Mouse (Mus musculus): Measurements from ENCODE around the gene C130032M10Rik.

Gene C130032M10Rik

DNA sequence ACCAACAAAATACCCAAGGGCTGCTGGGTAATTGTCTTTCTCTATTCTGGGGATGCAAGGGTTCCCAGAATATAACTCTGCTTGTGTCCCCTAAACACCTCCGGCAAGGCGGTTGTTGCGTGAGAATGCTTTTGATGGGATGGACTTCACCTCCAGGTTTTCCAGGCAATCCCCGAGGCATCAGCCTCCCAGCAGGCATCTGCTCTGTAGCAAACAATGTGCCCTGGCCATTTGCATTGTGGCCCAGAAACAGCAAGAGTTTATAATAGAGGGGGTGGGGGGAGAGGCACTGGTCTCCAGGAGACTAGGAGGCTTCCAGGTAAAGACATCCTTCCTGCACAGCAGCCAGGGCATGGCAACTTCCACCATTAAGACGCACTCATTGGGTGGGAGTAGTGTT lies 33.6 kb downstream of the C130032M10Rik start:
- no peak for DNase-seq (ENCODE audit: low read depth)

DNA sequence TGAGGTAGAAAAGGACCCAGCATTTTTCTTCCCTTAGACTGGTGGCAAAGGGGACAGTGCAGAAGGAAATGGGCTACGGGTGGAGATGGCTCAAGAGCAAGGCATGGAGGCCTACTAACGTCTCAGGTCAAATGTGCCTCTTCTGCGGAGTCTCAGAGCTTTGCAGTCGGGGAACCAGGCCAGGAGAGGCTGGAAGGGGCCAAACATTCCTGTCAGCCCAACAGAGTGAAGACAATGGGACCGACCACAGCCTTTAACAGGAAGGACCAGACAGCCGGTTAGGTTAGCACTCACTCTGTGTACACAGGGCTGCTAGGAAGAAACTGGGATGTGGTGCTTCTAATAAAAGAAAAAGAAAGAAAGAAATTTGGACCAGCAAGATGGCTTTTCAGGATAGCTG lies 34.5 kb downstream of the C130032M10Rik start:
- DNase-seq (ENCODE audit: low read depth) = no peak

DNA sequence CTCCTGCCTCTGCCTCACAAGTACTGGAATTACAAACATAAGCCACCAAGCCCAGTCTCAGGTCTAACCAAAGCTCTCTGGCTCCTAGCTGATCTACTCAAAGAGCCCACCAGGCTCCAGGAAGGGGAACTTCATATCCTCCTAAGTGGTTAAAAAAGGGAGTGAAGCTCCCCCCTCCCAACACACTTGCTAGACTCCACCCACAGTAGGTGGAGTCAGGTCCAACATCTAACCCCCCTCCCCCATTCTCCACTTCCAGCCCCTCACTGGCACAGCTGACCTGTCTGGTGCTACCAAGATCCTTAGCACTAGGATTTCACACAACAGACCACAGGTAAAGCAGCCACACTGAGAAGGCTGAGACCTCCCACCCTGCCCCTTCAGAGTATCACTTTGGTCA lies 38.3 kb downstream of the C130032M10Rik start:
- DNase-seq (ENCODE audit: low read depth) = no peak

DNA sequence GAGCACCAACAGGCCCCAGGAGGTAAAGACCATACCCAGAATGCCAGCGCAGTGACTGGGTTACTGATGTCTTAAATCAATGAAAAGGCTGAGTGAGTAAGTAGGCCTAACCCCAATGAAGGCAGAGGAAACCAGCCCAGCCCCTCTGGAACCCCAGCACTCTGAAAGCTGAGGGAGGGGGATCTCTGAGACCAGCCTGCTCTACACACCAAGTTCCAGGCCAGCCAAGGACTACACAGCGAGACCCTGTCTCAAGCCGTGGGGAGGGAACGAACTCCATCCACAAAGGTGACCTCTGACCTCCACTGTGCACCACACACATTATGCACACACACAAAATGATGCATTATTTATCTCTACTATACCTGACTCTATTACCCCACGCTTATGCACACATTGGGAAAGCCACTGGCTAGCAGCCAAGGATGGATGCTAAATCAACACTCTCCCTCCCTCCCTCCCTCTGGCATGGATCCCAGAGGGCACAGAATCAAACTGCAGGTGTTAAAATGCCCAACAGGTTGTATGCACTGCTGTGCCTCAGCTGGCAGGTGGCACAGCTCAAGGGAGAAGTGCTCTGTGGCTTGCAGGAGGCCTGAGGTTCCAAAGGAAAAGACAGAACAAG lies 39.0 kb downstream of the C130032M10Rik start:
- DNase-seq (ENCODE audit: low read depth) = no peak

DNA sequence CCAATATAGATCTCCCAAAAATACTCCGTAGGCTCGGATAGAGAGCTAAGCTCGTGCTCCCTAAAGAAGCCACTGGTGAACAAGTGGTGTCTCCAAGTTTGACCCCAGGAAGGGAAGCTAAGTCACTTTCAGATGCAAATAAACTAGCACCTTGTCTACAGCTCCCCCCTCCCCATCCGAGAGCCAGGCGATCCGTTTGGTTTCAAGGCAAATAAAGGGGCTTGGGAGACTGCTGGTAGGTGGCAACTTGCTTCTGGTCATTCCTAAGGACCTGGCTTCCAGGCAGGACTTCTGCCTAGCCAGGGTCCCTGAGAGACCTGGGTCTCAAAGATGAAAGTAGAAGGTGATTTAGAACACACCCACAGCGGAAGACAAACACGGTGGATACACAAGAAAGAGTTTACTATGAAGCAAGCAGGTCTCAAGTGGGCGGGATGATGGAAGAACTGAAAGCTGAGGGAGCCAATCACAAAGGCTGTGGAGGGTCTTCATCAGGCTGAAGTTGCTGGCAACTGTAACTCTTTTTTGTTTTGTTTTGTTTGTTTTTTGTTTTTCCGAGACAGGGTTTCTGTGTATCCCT lies 40.9 kb downstream of the C130032M10Rik start:
- no peak for DNase-seq (ENCODE audit: low read depth)

DNA sequence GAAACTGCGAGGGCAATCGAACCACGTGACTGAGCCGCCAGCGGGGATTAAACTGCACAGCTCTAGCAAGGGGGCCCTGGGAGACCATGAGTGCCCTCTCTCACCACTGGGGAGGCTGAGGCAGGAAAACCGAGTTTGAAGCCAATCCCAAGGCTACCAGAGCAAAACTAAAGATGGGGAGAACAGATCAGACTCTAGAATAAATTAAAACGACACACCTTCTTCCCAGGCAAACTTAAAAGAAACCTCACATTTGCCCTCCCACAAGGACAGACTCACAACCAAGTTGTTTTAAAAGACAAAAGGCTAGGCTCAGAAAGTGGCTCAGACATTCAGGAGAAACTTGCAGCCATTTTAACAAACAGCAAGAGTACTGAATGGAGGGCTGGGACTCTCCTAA lies 41.6 kb downstream of the C130032M10Rik start:
- no peak for DNase-seq (ENCODE audit: low read depth)

DNA sequence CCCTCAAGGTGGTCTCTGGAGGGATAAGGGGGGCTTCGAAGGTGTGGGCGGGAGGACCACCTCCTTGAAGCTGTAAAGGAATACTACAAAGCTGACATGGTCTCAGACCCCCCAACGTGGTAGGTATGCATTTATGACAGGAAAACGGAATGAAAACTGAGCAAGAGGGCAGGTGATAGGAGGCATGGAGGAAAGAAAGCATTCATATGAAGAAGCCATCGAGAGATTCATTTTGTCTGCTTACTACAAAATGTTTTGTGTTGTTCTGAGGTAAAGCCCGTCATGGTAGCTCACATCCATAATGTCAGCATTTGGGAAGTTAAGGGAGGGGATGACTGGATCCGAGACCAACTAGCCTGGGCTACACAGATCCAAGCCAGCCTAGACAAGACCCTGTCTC lies 44.6 kb downstream of the C130032M10Rik start:
- no peak for DNase-seq (ENCODE audit: low read depth)

DNA sequence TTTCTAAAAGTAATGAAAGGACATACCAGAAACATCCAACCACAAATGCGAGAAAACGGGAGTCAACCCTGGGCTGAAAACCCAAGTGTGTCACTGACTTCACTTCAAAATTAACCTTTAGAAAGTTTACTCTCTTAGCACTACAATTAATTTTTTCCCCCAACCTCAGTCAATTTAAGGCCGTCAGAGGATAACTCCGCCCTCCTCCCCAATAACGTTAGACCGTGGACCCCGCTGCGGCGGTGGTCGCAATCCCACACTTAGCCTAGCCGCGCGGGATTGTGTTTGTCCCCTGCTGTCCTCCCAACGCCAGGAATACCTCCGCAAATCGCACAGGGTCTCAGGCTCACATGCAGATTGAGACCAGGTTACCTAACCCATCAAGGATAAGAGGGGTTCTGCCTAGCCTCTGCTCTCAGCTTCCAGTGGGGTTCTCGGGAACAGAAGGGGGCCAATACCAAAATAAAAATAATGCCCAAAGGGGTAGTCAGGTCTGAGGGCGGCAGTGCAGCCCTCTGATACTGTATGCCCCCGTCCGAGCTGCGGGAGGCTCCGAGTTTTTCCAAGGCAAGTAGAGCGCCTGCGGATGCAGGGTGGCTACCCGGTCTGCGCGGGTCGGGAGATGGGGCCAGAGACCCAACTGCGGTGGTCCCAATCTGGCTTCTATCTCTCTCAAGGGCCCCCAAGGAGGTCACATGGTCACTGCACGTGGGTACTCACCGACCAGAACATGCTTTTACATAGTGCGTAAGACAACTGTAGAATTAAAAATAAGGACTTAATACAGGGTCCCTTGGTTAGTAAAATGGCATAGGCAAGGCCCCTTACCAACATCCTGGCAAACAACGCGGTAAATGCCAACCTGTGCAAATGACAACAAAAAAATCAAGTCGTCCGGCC lies 45.5 kb downstream of the C130032M10Rik start:
- no peak for DNase-seq (ENCODE audit: low read depth)

DNA sequence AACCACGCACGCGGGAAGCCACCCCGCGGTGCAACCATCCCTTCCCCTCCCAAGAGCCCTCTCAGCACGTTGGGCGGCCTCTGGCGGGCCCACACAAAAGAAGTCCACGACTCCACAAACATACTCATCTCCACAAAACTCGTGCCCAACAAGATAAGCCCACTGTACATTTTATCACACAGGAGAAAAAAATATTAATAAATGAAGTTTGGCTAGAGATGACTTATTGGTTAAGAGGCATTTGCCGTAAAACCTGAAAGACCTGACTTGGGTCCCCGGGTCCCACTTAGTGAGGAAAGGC lies 46.1 kb downstream of the C130032M10Rik start:
- DNase-seq (ENCODE audit: low read depth) = no peak

DNA sequence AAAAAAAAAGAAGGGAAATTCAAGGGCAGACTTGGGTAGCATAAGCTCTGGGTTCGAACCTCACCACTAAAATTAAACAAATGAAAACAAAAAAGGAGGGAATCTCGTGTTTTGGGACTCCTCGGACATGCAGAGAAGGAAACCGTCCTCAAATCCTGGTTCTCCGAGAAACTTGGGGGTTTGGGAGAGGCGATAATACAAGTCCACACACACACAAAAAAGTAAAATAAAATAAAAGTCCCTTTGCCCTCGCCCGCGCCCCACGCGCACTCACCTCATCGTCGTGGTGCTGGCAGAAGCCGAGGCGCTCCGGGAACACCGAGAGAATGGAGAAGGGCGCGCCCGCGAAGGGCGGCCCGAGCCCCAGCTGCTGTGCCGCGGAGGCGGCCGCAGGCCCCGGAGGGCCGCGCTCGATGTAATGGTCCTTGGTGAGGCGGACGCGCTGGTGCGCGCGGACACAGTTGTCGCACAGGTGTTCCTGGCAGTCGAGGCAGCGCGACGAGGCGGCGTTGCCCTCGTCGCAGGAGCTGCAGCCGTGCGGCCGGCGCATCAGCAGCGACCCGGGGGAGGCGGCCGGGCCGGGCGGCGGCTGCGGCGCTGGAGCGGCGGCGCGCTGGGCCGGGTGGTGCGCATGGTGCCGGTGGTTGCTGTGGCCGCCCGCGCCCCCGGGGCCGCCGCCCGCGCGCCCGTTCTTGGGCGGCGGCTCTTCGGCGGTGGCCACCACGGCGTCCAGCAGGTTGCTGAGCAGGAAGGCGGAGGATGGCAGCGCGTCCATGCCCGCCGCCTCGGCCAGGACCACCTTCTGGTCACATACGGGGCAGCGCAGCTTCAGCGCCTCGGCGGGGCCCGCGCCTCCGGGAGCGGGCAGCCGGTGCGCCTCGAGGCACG lies 46.8 kb downstream of the C130032M10Rik start:
- DNase-seq (ENCODE audit: low read depth) = peak; percentile 24

DNA sequence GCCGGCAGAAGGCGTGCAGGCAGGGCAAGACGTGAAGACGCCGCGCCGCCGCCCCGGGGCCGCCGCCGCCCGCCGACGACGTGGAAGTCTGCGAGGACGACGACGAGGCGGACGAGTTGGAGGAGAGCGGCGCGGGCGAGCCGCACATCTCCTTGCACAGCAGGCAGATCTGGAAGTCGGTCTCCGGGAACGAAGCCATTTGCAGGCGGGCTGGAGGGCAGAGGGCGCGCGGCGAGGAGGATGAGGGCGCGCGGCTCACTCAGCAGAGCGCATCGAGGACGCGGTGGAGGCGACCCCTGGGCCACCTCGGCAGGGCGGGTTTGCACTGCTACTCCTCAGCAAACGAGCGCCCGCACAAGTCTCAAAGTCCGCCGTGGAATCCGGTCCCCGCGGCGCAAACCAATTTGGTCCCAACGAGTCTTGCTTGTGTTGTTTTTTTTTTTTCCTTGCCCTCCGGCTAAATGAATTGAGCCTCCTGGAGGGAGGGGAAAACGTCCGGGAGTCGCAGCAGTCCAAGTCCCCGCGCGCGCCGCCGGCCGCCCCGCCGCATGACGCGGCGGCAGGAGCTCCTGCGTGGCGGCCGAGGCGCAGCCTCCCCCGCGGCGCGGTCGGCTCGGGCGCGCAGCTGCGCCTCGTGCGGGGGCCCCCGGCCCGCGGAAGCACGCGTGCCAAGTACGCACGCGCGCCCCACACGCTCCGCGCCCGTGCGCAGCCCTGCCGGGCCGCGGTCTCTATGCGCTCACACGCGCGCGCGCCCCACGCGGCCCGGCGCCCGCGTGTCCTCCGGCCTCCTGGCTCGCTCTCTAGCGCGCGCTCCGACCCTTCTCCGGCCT lies 47.6 kb downstream of the C130032M10Rik start:
- peak; percentile 39 for DNase-seq (ENCODE audit: low read depth)

DNA sequence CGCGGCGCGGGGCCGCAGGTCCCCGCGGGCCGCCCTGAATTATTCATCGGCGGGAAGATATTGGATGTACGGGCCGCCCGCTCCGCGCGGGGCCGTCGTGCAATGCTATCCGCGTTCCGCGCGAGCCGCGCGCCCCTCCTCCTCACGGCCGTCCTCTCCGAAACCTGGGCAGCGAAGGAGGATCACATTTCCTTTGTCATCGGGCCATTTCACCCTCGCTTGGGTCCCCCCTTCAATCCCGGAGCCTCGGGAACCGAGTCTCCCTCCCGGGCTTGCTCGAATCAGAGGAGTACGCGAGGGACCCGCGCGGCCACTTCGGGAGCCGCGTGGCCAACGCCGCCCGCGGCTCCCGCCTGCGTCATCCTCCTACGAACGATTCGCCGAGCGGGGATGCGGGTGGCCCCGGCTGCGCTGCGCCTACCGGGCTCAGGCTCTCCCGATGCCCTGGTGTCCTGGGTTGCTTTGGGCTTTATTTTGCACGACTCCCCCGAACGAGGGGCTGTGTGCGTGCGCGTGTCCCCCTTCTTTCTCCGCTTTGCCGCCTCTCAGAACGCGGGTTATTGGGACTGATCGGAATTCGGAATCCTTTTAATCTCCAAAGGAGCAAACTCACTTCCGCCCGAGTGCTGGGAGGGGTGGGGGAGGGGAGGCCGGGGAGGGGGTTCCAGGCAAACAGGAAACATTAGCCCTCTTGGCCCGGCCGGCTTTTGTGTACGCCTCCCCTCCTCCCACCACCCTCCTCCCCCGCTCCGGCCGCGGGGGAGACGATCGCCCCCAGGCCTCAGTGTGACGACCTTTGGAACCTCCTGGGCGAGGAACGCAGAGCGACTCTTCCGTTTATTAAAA lies 48.5 kb downstream of the C130032M10Rik start, which contains the start of gene Trim71:
Trim71 (minus strand) TSS at position 609 of the 846 bp plus-strand sequence.
- DNase-seq (ENCODE audit: low read depth) = peak; percentile 26

DNA sequence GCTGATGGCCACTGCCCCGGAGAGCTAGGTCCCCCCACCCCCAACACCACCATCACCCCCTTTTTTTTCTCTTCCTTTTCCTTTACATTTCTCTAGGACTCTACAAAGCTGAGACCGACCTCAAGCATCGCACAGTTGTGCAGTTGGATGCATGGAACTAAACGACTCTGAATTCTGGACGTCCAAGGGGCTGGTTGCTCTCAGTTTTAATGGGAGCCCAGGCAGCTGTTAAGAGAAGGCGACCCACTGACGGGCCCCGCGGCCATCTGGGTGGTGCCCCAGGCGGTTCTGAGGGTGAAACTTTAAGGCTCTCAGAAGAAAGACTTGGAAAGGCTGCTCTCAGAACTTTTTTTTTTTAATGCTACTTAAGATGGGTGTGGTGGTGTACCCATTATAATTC lies 49.2 kb downstream of the C130032M10Rik start:
- no peak for DNase-seq (ENCODE audit: low read depth)

All from induced T-regulatory cell, adult 2 months (primary cell).